ENCODE assay signal across 14 mouse cellular contexts in genomic region chr12:52718392-52718791, GRCm38 (mm10).
"Had no signal": no experiment of that assay in that cellular context is flagged by ENCODE, and none has a peak within 500 bp of the region (broad histone marks: within the 10 kb centered on the region; RNA-seq: fewer than 3 reads in every experiment).

No protein-coding gene starts in this region.

- H3K27me3 ChIP-seq: limb, embryonic 12.5 days; liver, embryonic 13.5 days; lung, embryonic 15.5 days had no signal

- H3K9ac ChIP-seq: limb, embryonic 12.5 days; liver, embryonic 13.5 days; liver, postnatal 0 days; lung, embryonic 15.5 days had no signal

- H3K36me3 ChIP-seq: limb, embryonic 12.5 days; liver, embryonic 13.5 days; lung, embryonic 15.5 days had no signal

- ATAC-seq: intestine, embryonic 16.5 days; liver, postnatal 0 days; midbrain, embryonic 16.5 days had no signal

- H3K27ac ChIP-seq: limb, embryonic 12.5 days; liver, embryonic 13.5 days; lung, embryonic 15.5 days; stomach, postnatal 0 days had no signal

- H3K9me3 ChIP-seq: limb, embryonic 12.5 days; liver, embryonic 13.5 days; lung, embryonic 15.5 days had no signal

- H3K4me1 ChIP-seq: limb, embryonic 12.5 days; liver, embryonic 13.5 days; lung, embryonic 15.5 days had no signal

- DNase-seq: kidney, adult 2 months; kidney, postnatal 25 days; layer of hippocampus, adult 9-11 months; liver; liver, embryonic 13.5 days; liver, postnatal 0 days; lung, postnatal 14 days; right cerebral cortex, adult 18-20 months had no signal

- H3K4me3 ChIP-seq: limb, embryonic 12.5 days; liver, embryonic 13.5 days; lung, embryonic 15.5 days had no signal

- H3K4me2 ChIP-seq: limb, embryonic 12.5 days; liver, embryonic 13.5 days; lung, embryonic 15.5 days; midbrain, embryonic 11.5 days had no signal
